Mouse (Mus musculus) megakaryocyte, embryonic 14.5 days (primary cell): ENCODE results near the gene Sumo3.

Experiments used
- FLI1 ChIP-seq: IDR thresholded peaks from 2 replicates; pipeline ENCODE4 v1.6.1; 2012; ENCODE audit warnings: low read length, inconsistent platforms, mixed read lengths
- GATA1 ChIP-seq: IDR thresholded peaks from 3 replicates; pipeline ENCODE4 v1.6.1; 2012; ENCODE audit warnings: mixed read lengths, low read length, inconsistent platforms, borderline replicate concordance

DNA sequence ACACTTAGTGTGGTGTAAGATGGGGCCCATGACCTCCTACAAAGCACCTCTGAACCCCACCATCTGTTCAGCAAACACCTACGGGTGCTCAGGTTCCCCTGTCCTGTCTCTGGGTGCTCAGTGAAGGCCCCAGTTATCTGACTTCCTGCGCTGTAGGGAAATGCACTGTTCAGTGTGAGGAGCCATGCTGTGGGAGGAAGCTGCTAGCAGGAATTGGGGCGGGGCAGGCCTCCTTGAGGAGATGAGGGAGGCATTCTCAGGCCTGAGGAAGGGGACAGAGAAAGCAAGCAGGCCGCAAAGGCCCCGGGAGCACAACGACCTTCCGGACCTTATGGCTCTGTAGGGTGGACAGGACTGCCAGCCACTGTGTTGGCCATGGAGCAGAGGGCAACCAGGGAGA lies 16.8 kb upstream of the Sumo3 start:
- TF ChIP-seq GATA1 (no peak), FLI1 (no peak)
